Mouse (Mus musculus) urinary bladder, postnatal 36 days (tissue): Measurements from ENCODE around the gene B4gat1.

Experiments
- DNase-seq, 2 experiments: peaks; one replicate each; pipeline ENCODE4 v3.0.0; 2022; ENCODE audit warnings: low spot score in 2 of 2, mixed read lengths in 1 of 2

Gene B4gat1

GRCm38 (mm10) chr19:5032686-5033085 lies 5.9 kb upstream of the B4gat1 start:
- DNase-seq: no peak

- no peak for DNase-seq
These were observed 2.0 kb upstream of the B4gat1 start for GRCm38 (mm10) chr19:5036577-5036976.

GRCm38 (mm10) chr19:5037678-5038571 lies 701 bp upstream of the B4gat1 start:
- DNase-seq: peak; percentile 58 to 69

- DNase-seq: no peak
These were observed 882 bp downstream of the B4gat1 start for GRCm38 (mm10) chr19:5039301-5040114.

- peak; percentile 86 to 89 for DNase-seq
These were observed 2.4 kb downstream of the B4gat1 start, which contains the start of gene Brms1 for GRCm38 (mm10) chr19:5040862-5041523. Gene Brms1, plus strand, starts transcription at chr19:5041354.

GRCm38 (mm10) chr19:5041588-5041987 lies 3.0 kb downstream of the B4gat1 start:
- no peak for DNase-seq

- no peak for DNase-seq
These were observed 6.9 kb downstream of the B4gat1 start for GRCm38 (mm10) chr19:5045531-5045930.

GRCm38 (mm10) chr19:5048138-5049056 lies 9.8 kb downstream of the B4gat1 start:
- no peak for DNase-seq

- DNase-seq: no peak
These were observed 10.7 kb downstream of the B4gat1 start for GRCm38 (mm10) chr19:5049325-5049724.

GRCm38 (mm10) chr19:5050047-5050905 lies 11.7 kb downstream of the B4gat1 start, which contains the start of gene Rin1:
Gene Rin1, plus strand, starts transcription at chr19:5050481.
- peak; percentile 71 to 78 for DNase-seq

- DNase-seq: no peak
These were observed 12.4 kb downstream of the B4gat1 start for GRCm38 (mm10) chr19:5051031-5051430.

- DNase-seq: no peak
These were observed 12.9 kb downstream of the B4gat1 start for GRCm38 (mm10) chr19:5051515-5051914.

- DNase-seq: no peak
These were observed 13.7 kb downstream of the B4gat1 start for GRCm38 (mm10) chr19:5052166-5052822.

GRCm38 (mm10) chr19:5052853-5053252 lies 14.2 kb downstream of the B4gat1 start:
- DNase-seq: no peak

GRCm38 (mm10) chr19:5053909-5054308 lies 15.3 kb downstream of the B4gat1 start:
- no peak for DNase-seq

GRCm38 (mm10) chr19:5056251-5056650 lies 17.6 kb downstream of the B4gat1 start:
- no peak for DNase-seq

- no peak for DNase-seq
These were observed 19.5 kb downstream of the B4gat1 start for GRCm38 (mm10) chr19:5057876-5058775.
